Mouse (Mus musculus): Measurements from ENCODE around the gene Sh3bgr. TPM values are rescaled to one million over a fixed set of nuclear protein-coding genes. Genes with fewer than 3 reads are reported as not detected.

The Sh3bgr gene
- 100 to 1,000 TPM; 413 to 439 TPM for total RNA-seq (2021)

GRCm38 (mm10) chr16:96199913-96200701 lies at the start of gene Sh3bgr:
TSS of gene Sh3bgr (plus strand) at chr16:96200450.
- peak; percentile 76 for DNase-seq (ENCODE audit: low spot score)
- intact Hi-C loops (cut with DNase I): no loop called here

- intact Hi-C loops (cut with DNase I): no loop called here
- DNase-seq (ENCODE audit: low spot score): peak; percentile 35
Measured at GRCm38 (mm10) chr16:96150995-96151394, 49.3 kb upstream of the Sh3bgr start.

- intact Hi-C loops (cut with DNase I): no loop called here
Measured at GRCm38 (mm10) chr16:96151551-96151950, 48.7 kb upstream of the Sh3bgr start.

GRCm38 (mm10) chr16:96154476-96154875 lies 45.8 kb upstream of the Sh3bgr start:
- intact Hi-C loops (cut with DNase I): no loop called here
- no peak for DNase-seq (ENCODE audit: low spot score)

More at GRCm38 (mm10) chr16:96151551-96151950, 48.7 kb upstream of the Sh3bgr start:
- no peak for DNase-seq (ENCODE audit: low spot score)

- intact Hi-C loops (cut with DNase I): loop anchor here (5.0 kb wide), 1 partner anchor 186 kb away; no protein-coding TSS in a partner anchor
- DNase-seq (ENCODE audit: low spot score): no peak
Measured at GRCm38 (mm10) chr16:96156019-96156418, 44.2 kb upstream of the Sh3bgr start.

- intact Hi-C loops (cut with DNase I): loop anchor here (5.0 kb wide), 1 partner anchor 185 kb away; no protein-coding TSS in a partner anchor
- DNase-seq (ENCODE audit: low spot score): no peak
Measured at GRCm38 (mm10) chr16:96157171-96157570, 43.1 kb upstream of the Sh3bgr start.

GRCm38 (mm10) chr16:96158511-96159080 lies 41.7 kb upstream of the Sh3bgr start:
- intact Hi-C loops (cut with DNase I): loop anchor here (5.0 kb wide), 1 partner anchor 184 kb away; no protein-coding TSS in a partner anchor
- DNase-seq (ENCODE audit: low spot score): no peak

- peak; percentile 44 for DNase-seq (ENCODE audit: low spot score)
- intact Hi-C loops (cut with DNase I): loop anchor here (5.0 kb wide), 1 partner anchor 183 kb away; no protein-coding TSS in a partner anchor
Measured at GRCm38 (mm10) chr16:96159091-96159731, 41.0 kb upstream of the Sh3bgr start.

- intact Hi-C loops (cut with DNase I): loop anchor here (5.0 kb wide), 1 partner anchor 182 kb away; no protein-coding TSS in a partner anchor
Measured at GRCm38 (mm10) chr16:96159794-96160346, 40.4 kb upstream of the Sh3bgr start.

GRCm38 (mm10) chr16:96160927-96161326 lies 39.3 kb upstream of the Sh3bgr start:
- no peak for DNase-seq (ENCODE audit: low spot score)
- intact Hi-C loops (cut with DNase I): no loop called here

More at GRCm38 (mm10) chr16:96159794-96160346, 40.4 kb upstream of the Sh3bgr start:
- DNase-seq (ENCODE audit: low spot score): no peak

GRCm38 (mm10) chr16:96161336-96161735 lies 38.9 kb upstream of the Sh3bgr start:
- no peak for DNase-seq (ENCODE audit: low spot score)
- intact Hi-C loops (cut with DNase I): no loop called here

- no peak for DNase-seq (ENCODE audit: low spot score)
- intact Hi-C loops (cut with DNase I): no loop called here
Measured at GRCm38 (mm10) chr16:96165723-96166264, 34.5 kb upstream of the Sh3bgr start.

GRCm38 (mm10) chr16:96168837-96169236 lies 31.4 kb upstream of the Sh3bgr start:
- intact Hi-C loops (cut with DNase I): no loop called here
- no peak for DNase-seq (ENCODE audit: low spot score)

GRCm38 (mm10) chr16:96173648-96174047 lies 26.6 kb upstream of the Sh3bgr start:
- DNase-seq (ENCODE audit: low spot score): no peak
- intact Hi-C loops (cut with DNase I): no loop called here

GRCm38 (mm10) chr16:96175399-96175798 lies 24.9 kb upstream of the Sh3bgr start:
- no peak for DNase-seq (ENCODE audit: low spot score)
- intact Hi-C loops (cut with DNase I): no loop called here

- intact Hi-C loops (cut with DNase I): no loop called here
- no peak for DNase-seq (ENCODE audit: low spot score)
Measured at GRCm38 (mm10) chr16:96179156-96179555, 21.1 kb upstream of the Sh3bgr start.

- intact Hi-C loops (cut with DNase I): no loop called here
- no peak for DNase-seq (ENCODE audit: low spot score)
Measured at GRCm38 (mm10) chr16:96187619-96188018, 12.6 kb upstream of the Sh3bgr start.

GRCm38 (mm10) chr16:96191531-96192506 lies 8.4 kb upstream of the Sh3bgr start, which contains the start of gene Lca5l:
TSS of gene Lca5l (minus strand) at chr16:96192271.
- intact Hi-C loops (cut with DNase I): no loop called here
- DNase-seq (ENCODE audit: low spot score): peak; percentile 98

- intact Hi-C loops (cut with DNase I): no loop called here
Measured at GRCm38 (mm10) chr16:96200702-96201028, 415 bp downstream of the Sh3bgr start.

More at GRCm38 (mm10) chr16:96200702-96201028, 415 bp downstream of the Sh3bgr start:
- DNase-seq (ENCODE audit: low spot score): no peak
